Mouse (Mus musculus): ENCODE measurements around the gene Mlph. TPM values are rescaled to one million over a fixed set of nuclear protein-coding genes. Genes with fewer than 3 reads are reported as not detected.

Mlph gene
- polyA plus RNA-seq, 1 experiment from 2014 or later = 0.13 TPM

DNA sequence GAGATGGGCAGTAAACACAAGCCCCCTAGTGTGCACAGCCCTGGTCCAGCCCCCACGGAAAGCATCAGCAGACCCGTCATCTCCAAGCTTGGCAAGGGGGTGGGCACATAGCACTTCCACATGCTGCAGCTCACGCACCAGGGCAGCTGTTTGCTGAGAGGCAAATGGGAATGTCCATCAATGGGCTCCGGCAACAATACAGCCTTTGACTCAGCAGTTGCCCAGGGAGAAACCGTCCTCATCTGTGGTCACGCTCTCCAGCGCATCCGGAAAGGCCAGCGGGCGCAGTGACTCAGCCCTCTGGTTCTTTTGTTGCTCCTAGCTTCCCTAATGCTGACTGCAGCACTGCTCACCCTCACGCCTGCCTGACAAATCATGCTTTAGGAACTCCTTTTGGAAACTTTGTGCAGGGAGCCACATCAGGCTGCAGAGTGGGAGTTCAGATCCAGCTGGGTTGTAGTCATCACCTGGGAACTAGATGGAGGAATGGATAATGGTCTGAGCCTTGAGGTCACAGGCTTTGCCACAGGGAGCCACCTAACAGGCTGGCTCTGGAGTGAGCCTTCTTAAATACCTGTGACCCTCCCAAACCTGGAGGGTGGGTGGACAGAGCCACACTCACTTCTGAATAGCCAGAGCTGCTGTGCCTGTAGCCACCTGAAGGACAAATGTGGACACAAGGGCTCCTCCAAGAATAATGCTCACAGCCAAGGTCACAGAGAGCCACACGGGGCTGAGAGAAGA lies 60.2 kb downstream of the Mlph start:
- H3K9me3 ChIP-seq = no peaks in the 10 kb centered on the region
- H3K4me3 ChIP-seq (replicated peaks) = no peak overlapping the region
- 2% methylated on average over 12 of the region's 12 CpGs for WGBS
- H3K27me3 ChIP-seq = peaks cover 11% of the 10 kb centered on the region
- H3K9ac ChIP-seq (replicated peaks) = no peak overlapping the region; the same call in 1 of the 2 replicates
- H3K27ac ChIP-seq = peak overlapping the region; percentile 10
- H3K36me3 ChIP-seq = no peaks in the 10 kb centered on the region
- H3K4me1 ChIP-seq (replicated peaks) = peaks cover 35% of the 10 kb centered on the region
- peak overlapping the region; percentile 36 for H3K4me2 ChIP-seq (replicated peaks)
- peak; percentile 68 for ATAC-seq

DNA sequence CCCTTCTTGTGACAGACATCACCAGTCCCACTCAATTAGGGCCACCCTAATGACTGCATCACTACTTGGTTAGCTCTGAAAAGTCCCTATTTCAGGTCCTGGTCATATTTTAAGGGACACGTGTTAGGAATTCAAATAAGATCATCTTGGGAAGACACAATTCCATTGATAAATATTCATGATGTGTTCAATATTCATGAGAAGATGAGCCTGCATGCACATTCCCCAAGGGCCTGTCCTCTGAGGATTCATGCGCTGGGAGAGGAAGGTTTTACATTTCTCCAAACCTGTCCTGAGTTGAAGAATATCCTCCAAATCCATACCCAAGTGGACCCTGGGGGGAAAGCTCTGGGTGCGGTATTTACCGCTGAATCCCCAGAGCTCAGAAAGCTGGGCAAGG lies 61.1 kb downstream of the Mlph start:
- Histone ChIP-seq H3K27ac (no peak overlapping the region), H3K27me3 (peaks cover 11% of the 10 kb centered on the region), H3K4me1 (replicated peaks) (peaks cover 35% of the 10 kb centered on the region), H3K4me3 (replicated peaks) (no peak overlapping the region), H3K9me3 (no peaks in the 10 kb centered on the region), H3K4me2 (replicated peaks) (no peak overlapping the region), H3K36me3 (no peaks in the 10 kb centered on the region), H3K9ac (replicated peaks) (no peak overlapping the region)
- WGBS = 45% methylated on average over 4 of the region's 4 CpGs
- ATAC-seq = 0 out of 2 replicates have a peak, but pooled peaks have one; percentile 15

DNA sequence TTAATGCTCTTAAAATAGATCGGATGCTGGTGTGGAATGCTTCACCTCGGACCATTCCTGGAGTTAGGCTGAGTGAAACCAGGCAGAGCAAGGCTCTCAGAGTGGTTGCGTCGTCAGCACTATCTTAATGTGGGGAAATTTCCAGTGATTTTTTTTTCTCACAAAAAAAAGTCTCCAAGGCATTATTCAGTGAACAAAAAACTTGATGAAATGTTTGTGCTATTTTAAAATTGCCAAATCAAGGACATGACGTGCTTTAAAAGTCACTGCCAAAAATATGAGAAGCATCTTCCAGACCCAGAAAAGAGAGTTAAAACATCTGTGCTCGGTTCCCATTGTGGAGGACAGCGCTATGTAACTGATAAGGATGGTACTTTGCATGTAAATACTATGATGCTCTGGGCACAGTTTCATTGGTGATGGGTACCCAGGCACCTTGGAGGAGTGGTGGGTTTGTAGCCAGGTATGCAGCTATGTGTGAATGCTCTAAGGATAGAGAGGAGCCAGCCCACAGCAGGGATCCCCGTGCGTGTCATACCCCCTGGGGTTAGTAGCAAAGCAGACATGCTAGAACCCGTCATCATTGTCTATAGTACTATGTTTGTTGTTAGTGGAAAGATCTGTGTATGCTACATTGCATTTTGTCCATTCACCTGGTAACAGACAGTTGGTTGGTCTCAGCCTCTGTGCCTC lies 65.9 kb downstream of the Mlph start:
- Histone ChIP-seq H3K4me3 (replicated peaks) (no peak overlapping the region), H3K27me3 (no peaks in the 10 kb centered on the region), H3K4me2 (replicated peaks) (no peak overlapping the region), H3K4me1 (replicated peaks) (peaks cover 7% of the 10 kb centered on the region), H3K27ac (no peak overlapping the region), H3K9me3 (no peaks in the 10 kb centered on the region), H3K9ac (replicated peaks) (no peak overlapping the region), H3K36me3 (no peaks in the 10 kb centered on the region)
- no peak for ATAC-seq
- WGBS = 84% methylated on average over 10 of the region's 10 CpGs

DNA sequence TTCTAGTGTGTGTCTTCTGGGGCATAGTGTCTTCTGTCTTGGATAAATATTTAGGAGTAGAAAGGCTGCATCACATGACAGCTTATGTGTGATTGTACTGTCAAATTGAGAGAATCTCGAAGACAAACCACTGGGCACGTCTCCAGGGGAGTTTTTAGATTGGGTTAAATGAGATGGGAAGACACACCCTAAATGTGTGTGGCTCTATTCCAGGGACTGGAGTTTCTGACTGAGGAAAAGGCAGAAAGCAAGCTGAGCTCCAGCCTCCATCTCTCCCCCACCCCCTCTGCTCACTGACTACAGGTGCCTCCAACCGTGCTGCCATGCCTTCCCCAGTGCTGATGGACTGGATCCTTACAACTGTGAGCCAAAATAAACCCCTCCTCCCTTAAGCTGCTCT lies 66.5 kb downstream of the Mlph start:
- Histone ChIP-seq H3K27me3 (no peaks in the 10 kb centered on the region), H3K9me3 (no peaks in the 10 kb centered on the region), H3K27ac (no peak overlapping the region), H3K36me3 (no peaks in the 10 kb centered on the region), H3K4me2 (replicated peaks) (no peak overlapping the region), H3K9ac (replicated peaks) (no peak overlapping the region), H3K4me3 (replicated peaks) (no peak overlapping the region), H3K4me1 (replicated peaks) (peaks cover 2% of the 10 kb centered on the region)
- WGBS = 86% methylated on average over 3 of the region's 3 CpGs
- ATAC-seq = no peak

DNA sequence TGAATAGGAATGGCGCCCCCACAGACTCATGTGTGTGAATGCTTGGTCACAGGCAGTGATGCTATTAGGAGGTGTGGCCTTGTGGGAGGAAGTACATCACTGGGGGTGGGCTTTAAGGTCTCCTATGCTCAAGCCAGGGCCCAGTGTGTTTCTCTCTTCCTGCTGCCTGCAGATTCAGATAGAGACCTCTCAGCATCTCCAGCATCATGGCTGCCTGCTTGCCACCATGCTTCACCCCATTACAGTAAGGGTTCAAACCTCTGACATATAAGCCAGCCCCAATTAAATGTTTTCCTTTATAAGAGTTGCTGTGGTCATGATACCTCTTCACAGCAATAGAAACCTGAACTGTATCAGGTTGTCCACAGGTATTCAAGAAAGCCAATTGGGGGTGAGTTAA lies 81.0 kb downstream of the Mlph start:
- no peaks in the 10 kb centered on the region for H3K36me3 ChIP-seq
- no peak for ATAC-seq
- H3K27ac ChIP-seq = no peak overlapping the region
- H3K27me3 ChIP-seq = no peaks in the 10 kb centered on the region; the same call in 1 of the 2 replicates
- no peak overlapping the region for H3K9ac ChIP-seq (replicated peaks)
- H3K4me2 ChIP-seq (replicated peaks) = no peak overlapping the region
- peaks cover 23% of the 10 kb centered on the region for H3K4me1 ChIP-seq (replicated peaks)
- WGBS = 89% methylated on average over 1 of the region's 1 CpGs
- no peaks in the 10 kb centered on the region for H3K9me3 ChIP-seq
- H3K4me3 ChIP-seq (replicated peaks) = no peak overlapping the region

DNA sequence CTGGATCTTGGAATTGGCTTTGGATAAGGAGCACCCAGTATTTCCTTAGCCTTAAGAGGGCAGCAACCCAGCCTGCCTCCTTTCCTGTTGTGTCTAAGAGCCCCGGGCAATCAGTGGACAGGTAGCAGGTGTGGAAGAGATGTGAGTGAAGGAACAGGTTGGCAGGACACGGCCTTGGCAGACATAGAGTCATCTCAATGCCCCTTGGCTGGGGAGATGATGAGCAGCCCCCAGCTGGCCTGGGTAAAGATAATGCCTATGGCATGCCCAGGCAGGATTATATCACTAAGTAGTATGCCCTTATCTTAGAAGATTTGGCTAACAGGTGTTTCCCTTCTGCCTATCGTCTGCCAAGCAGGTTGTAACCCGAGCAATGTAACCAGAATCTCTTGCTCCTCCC lies 82.3 kb downstream of the Mlph start:
- 82% methylated on average over 4 of the region's 4 CpGs for WGBS
- Histone ChIP-seq H3K4me2 (replicated peaks) (no peak overlapping the region), H3K4me3 (replicated peaks) (no peak overlapping the region), H3K36me3 (no peaks in the 10 kb centered on the region), H3K27me3 (no peaks in the 10 kb centered on the region; the same call in 1 of the 2 replicates), H3K9me3 (no peaks in the 10 kb centered on the region), H3K27ac (no peak overlapping the region), H3K9ac (replicated peaks) (no peak overlapping the region), H3K4me1 (replicated peaks) (peaks cover 26% of the 10 kb centered on the region)
- ATAC-seq = no peak

DNA sequence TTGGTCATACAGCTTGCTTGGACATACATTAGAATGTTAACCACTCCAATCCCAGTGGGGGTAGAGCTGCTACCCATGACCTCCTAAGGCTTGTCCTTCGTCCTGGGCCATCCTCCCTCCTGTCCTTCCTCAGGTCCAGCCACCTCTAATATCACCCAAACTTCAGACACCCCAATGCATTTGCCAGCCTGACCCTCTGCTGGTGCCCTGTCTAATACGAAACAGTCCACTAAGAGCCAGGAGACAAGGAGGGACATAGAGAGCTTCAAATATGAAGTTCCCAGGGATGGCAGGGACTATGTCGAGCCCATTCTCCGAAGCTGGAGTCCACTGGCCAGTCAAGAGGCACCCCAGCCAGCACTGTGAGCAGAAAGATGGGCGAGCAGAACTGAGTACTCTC lies 82.8 kb downstream of the Mlph start:
- H3K36me3 ChIP-seq = no peaks in the 10 kb centered on the region
- no peaks in the 10 kb centered on the region for H3K9me3 ChIP-seq
- H3K27ac ChIP-seq = peak overlapping the region; percentile 39; the same call in 1 of the 2 replicates
- WGBS = 90% methylated on average over 5 of the region's 5 CpGs
- no peak for ATAC-seq
- peaks cover 26% of the 10 kb centered on the region for H3K4me1 ChIP-seq (replicated peaks)
- peak overlapping the region; percentile 78 for H3K4me3 ChIP-seq (replicated peaks)
- peak overlapping the region; percentile 98 for H3K4me2 ChIP-seq (replicated peaks)
- H3K27me3 ChIP-seq = no peaks in the 10 kb centered on the region; the same call in 1 of the 2 replicates
- H3K9ac ChIP-seq (replicated peaks) = no peak overlapping the region

DNA sequence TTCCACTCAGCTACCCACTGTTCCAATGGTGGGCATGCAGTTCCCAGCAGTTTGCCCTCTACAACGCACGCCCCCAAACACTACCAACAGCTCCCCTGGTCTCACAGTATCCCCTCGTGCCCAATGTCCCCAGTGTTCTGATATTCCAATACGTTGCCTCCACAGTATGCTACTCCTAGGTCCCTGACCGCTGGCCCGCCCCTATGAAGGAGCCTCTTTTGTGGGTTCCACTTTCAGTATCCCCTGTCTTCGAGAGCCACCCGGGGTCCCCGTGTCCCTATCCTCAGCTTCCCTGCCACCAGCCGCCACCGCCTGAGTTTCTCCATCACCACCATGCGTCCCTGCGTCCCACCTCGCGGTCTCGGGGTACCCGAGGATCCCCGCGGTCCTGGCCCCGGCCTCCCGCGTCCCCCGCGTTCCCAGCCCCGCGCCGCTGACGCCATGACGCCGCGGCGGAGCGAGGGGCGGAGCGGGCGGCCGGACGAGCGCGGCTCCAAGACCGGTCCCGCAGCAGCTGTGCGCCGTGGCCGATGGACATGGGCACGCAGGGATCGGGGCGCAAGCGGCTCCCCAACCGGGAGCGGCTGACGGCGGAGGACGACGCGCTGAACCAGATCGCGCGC lies 83.5 kb downstream of the Mlph start, which contains the start of gene Lrrfip1:
Lrrfip1 (plus strand) TSS at position 470 of the 623 bp plus-strand sequence.
- peak within 1 kb of the TSS; percentile 78 for H3K4me3 ChIP-seq (replicated peaks)
- peak within 1 kb of the TSS; percentile 39; the same call in 1 of the 2 replicates for H3K27ac ChIP-seq
- no peaks in the 10 kb centered on the region; the same call in 1 of the 2 replicates for H3K27me3 ChIP-seq
- H3K4me1 ChIP-seq (replicated peaks) = peaks cover 26% of the 10 kb centered on the region
- no peaks in the 10 kb centered on the region for H3K36me3 ChIP-seq
- no peaks in the 10 kb centered on the region for H3K9me3 ChIP-seq
- peak; percentile 87 for ATAC-seq
- 3% methylated on average over 44 of the region's 59 CpGs for WGBS
- H3K9ac ChIP-seq (replicated peaks) = peak within 1 kb of the TSS; percentile 86
- peak within 1 kb of the TSS; percentile 98 for H3K4me2 ChIP-seq (replicated peaks)

DNA sequence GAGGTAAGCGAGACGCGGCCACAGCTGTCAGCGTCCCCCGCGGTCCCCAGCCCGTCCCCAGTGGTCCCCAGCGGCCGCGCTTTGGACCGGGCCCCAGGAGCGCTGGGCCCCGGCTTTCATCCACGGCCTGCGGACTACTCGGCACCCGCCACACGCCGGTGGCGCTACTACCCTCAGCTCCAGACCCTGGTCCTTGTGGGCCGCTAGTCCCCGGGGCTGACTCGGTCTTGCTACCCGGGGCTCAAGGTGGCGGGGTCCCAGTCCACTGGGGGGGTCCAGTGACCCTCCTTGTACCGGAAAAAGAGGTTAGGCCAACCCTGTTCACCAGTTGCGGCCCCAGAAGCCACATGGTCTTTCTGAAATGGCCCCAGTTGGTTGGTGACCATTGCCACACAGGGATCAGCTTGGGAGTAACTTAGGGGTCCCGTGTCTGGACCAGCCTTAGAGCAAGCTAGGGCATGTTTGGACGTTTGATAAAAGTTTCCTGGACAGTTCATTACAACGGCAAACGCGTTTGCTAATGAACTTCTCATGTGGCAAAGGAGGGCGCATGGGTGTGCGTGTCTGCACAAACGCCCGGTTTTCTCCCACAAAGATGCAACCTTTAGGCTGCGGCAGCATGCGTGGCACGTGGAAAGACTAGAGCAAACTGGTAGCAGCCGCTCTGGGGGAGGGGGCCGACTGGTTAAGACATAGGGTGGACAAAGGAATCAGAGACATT lies 84.2 kb downstream of the Mlph start:
- 1% methylated on average over 41 of the region's 41 CpGs for WGBS
- Histone ChIP-seq H3K36me3 (no peaks in the 10 kb centered on the region), H3K9ac (replicated peaks) (peak overlapping the region; percentile 86), H3K4me2 (replicated peaks) (peak overlapping the region; percentile 98), H3K4me3 (replicated peaks) (peak overlapping the region; percentile 78), H3K9me3 (no peaks in the 10 kb centered on the region), H3K4me1 (replicated peaks) (peaks cover 26% of the 10 kb centered on the region), H3K27me3 (no peaks in the 10 kb centered on the region; the same call in 1 of the 2 replicates), H3K27ac (peak overlapping the region; percentile 39; the same call in 1 of the 2 replicates)
- peak; percentile 80 for ATAC-seq

DNA sequence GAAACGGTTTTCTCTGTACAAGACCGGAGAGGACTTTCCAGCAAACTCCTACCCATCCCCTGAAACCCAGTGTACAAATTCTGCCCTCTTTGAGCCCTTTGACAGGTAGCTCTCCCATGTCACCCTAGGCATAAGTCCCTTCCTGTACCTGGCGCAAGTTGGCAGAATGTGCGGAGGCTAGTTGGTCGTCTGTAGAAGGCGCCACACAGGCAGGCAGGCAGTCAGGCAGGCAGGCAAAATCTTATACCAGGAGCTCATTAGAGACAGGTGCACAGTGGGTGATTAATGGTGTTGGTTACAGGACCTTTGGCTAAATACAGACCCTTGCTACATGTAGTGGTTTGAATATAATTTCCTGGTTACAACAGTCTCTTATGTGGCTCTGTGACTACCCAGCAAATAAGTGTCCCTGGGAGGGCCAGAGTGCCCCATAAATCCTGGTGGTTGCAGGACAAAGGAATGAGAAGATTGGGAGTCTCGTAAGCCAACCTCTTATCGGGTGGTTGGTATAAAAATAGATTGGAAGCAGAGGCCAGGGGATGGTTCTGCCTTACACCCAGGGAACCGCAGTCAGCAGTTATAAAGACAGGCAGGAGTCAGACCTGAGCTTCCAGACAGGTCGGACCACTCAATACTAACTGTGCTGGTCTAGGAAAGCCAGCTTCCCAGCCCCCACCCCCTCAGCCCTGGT lies 85.2 kb downstream of the Mlph start:
- Histone ChIP-seq H3K36me3 (no peaks in the 10 kb centered on the region), H3K4me2 (replicated peaks) (peak overlapping the region; percentile 98), H3K4me1 (replicated peaks) (peaks cover 26% of the 10 kb centered on the region), H3K27me3 (no peaks in the 10 kb centered on the region; the same call in 1 of the 2 replicates), H3K9ac (replicated peaks) (peak overlapping the region; percentile 86; the same call in 1 of the 2 replicates), H3K9me3 (no peaks in the 10 kb centered on the region), H3K27ac (peak overlapping the region; percentile 30; the same call in 1 of the 2 replicates), H3K4me3 (replicated peaks) (peak overlapping the region; percentile 78)
- no peak for ATAC-seq
- WGBS = 71% methylated on average over 10 of the region's 10 CpGs
